In the genomic region with DNA sequence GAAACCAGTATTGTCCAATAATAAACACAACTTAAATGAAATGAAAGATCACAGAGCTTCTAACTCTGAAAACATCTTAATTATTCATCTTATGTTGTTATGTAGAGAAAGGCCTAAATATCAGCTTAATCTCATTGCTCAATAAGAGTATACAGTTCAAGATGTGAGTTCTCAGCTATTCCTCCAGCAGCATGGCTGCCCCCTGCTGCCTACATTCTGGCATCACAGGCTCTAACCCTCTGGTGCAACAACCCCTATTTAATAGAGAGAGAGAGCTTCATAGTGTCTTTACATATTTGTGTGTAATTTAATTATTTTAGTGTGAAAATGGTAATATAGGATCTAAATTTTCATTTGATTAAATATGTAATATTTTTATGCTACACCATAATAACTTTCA, we compare ENCODE assay signal across 10 mouse cellular contexts.
A peak's percentile ranks its signal among the peaks of the same experiment; 100 is the strongest.
DNase-seq lines count a peak whose midpoint lies in the region; ATAC-seq and TF ChIP-seq lines count a peak whose summit lies in the region.
"Had no signal": no experiment of that assay in that cellular context is flagged by ENCODE, and none has a peak within 500 bp of the region (broad histone marks: within the 10 kb centered on the region; RNA-seq: fewer than 3 reads in every experiment).

No protein-coding gene starts in this region.

- no peak overlapping the region for H3K9ac ChIP-seq in kidney, embryonic 14.5 days (ENCODE audit: low read depth, low read length)
- no peak overlapping the region for H3K9ac ChIP-seq in MEL (ENCODE audit: control insufficient read depth, low read depth, low read length, poor library complexity, severe bottlenecking)
- no peak overlapping the region for H3K9ac ChIP-seq in heart, embryonic 12.5 days

- peak; percentile 6 for DNase-seq in kidney, adult 2 months
- peak; percentile 64 for DNase-seq in 416B (ENCODE audit: low read depth)
- DNase-seq in MEL (ENCODE audit: low read depth, low spot score), result peak; percentile 3
- DNase-seq in embryo, embryonic 9.5 days (ENCODE audit: extremely low spot score), result peak; percentile 3
- no peak for DNase-seq in heart, postnatal 25 days (ENCODE audit: low spot score)
- no peak for DNase-seq in heart, adult 9 months (ENCODE audit: low spot score in 2 of 2)
- DNase-seq: thymus, adult 18-20 months had no signal

- intact Hi-C loops in heart, postnatal 25 days (cut with DNase I), result no loop called here

- no peaks in the 10 kb centered on the region for H3K9me3 ChIP-seq in kidney, embryonic 14.5 days (ENCODE audit: control insufficient read depth, low read length)
- H3K9me3 ChIP-seq in MEL (replicated peaks; ENCODE audit: insufficient read depth, low read length), result no peaks in the 10 kb centered on the region
- no peaks in the 10 kb centered on the region for H3K9me3 ChIP-seq in heart, embryonic 12.5 days (replicated peaks)

- H3K36me3 ChIP-seq in kidney, adult 2 months (ENCODE audit: control insufficient read depth, insufficient read depth, low read length), result no peaks in the 10 kb centered on the region
- no peaks in the 10 kb centered on the region for H3K36me3 ChIP-seq in kidney, embryonic 14.5 days (ENCODE audit: control insufficient read depth, insufficient read depth, low read length)
- no peaks in the 10 kb centered on the region for H3K36me3 ChIP-seq in MEL (ENCODE audit: control insufficient read depth in 1 of 2, insufficient read depth in 2 of 2, low read length in 2 of 2)
- H3K36me3 ChIP-seq in heart, embryonic 12.5 days, result no peaks in the 10 kb centered on the region

- no peak overlapping the region for H3K27ac ChIP-seq in kidney, adult 2 months (ENCODE audit: insufficient read depth, low read depth, low read length)
- H3K27ac ChIP-seq in kidney, embryonic 14.5 days (ENCODE audit: low read depth, low read length), result no peak overlapping the region
- no peak overlapping the region for H3K27ac ChIP-seq in MEL (ENCODE audit: control insufficient read depth, low read depth, low read length)
- no peak overlapping the region for H3K27ac ChIP-seq in heart, embryonic 12.5 days (ENCODE audit: poor library complexity, severe bottlenecking)
- H3K27ac ChIP-seq: macrophage had no signal

- no peak for TF ChIP-seq RAD21 in MEL (IDR thresholded peaks at IDR 0.05; ENCODE audit: low read depth, low read length)

- no peak overlapping the region for H3K4me3 ChIP-seq in kidney, adult 2 months (ENCODE audit: insufficient read depth, low read depth, low read length)
- no peak overlapping the region for H3K4me3 ChIP-seq in kidney, embryonic 14.5 days (ENCODE audit: low read length)
- no peak overlapping the region for H3K4me3 ChIP-seq in MEL (ENCODE audit: control insufficient read depth in 1 of 2, insufficient read depth in 1 of 2, low read depth in 2 of 2, low read length in 2 of 2)
- no peak overlapping the region for H3K4me3 ChIP-seq in heart, embryonic 12.5 days

- no peak for TF ChIP-seq EP300 in MEL (IDR thresholded peaks at IDR 0.05; ENCODE audit: low read depth in 1 of 2, low read length in 2 of 2)

- no peak for ATAC-seq in kidney, embryonic 14.5 days (ENCODE audit: low FRiP score, low TSS enrichment)
- no peak for ATAC-seq in heart, embryonic 12.5 days (ENCODE audit: insufficient number of reproducible peaks, low FRiP score)

- no peak overlapping the region for H3K4me2 ChIP-seq in kidney, embryonic 14.5 days (replicated peaks; ENCODE audit: low read depth, low read length)
- H3K4me2 ChIP-seq in heart, embryonic 12.5 days, result no peak overlapping the region

- no peaks in the 10 kb centered on the region for H3K79me2 ChIP-seq in MEL (ENCODE audit: control insufficient read depth, insufficient read depth, low read length, poor library complexity)

- no peaks in the 10 kb centered on the region for H3K4me1 ChIP-seq in kidney, adult 2 months (ENCODE audit: control insufficient read depth, insufficient read depth, low read length)
- no peaks in the 10 kb centered on the region for H3K4me1 ChIP-seq in kidney, embryonic 14.5 days (ENCODE audit: control insufficient read depth, insufficient read depth, low read length)
- no peaks in the 10 kb centered on the region for H3K4me1 ChIP-seq in MEL (ENCODE audit: control insufficient read depth in 1 of 2, insufficient read depth in 2 of 2, low read length in 2 of 2)
- H3K4me1 ChIP-seq in heart, embryonic 12.5 days (replicated peaks), result no peaks in the 10 kb centered on the region

- no peaks in the 10 kb centered on the region for H3K27me3 ChIP-seq in kidney, adult 2 months (replicated peaks; ENCODE audit: control insufficient read depth, insufficient read depth, low read length)
- H3K27me3 ChIP-seq in kidney, embryonic 14.5 days (ENCODE audit: control insufficient read depth, insufficient read depth, low read length), result no peaks in the 10 kb centered on the region
- H3K27me3 ChIP-seq in MEL (ENCODE audit: control insufficient read depth in 1 of 2, insufficient read depth in 2 of 2, low read length in 2 of 2), result no peaks in the 10 kb centered on the region
- no peaks in the 10 kb centered on the region for H3K27me3 ChIP-seq in heart, embryonic 12.5 days (replicated peaks)

- TF ChIP-seq POLR2A in kidney, adult 2 months (IDR thresholded peaks at IDR 0.05; ENCODE audit: low read depth, low read length), result no peak
- TF ChIP-seq POLR2A in MEL (IDR thresholded peaks at IDR 0.05; ENCODE audit: control insufficient read depth in 1 of 2, insufficient read depth in 1 of 2, low read depth in 1 of 2, low read length in 2 of 2, poor library complexity in 1 of 2), result no peak

- peak; percentile 41; the same call in 1 of the 2 replicates for TF ChIP-seq CTCF in kidney, adult 2 months (conservative IDR thresholded peaks at IDR 0.05; ENCODE audit: insufficient read depth, insufficient read length, low read depth, low read length)
- TF ChIP-seq CTCF in MEL (IDR thresholded peaks at IDR 0.05 in 2 of 3, conservative IDR thresholded peaks at IDR 0.05 in 1 of 3; ENCODE audit: control insufficient read depth in 1 of 3, insufficient read depth in 1 of 3, low read depth in 2 of 3, low read length in 3 of 3, poor library complexity in 1 of 3, severe bottlenecking in 1 of 3), result peak in 2 of 3 experiments; percentile 13 to 14; a peak in 1 of 6 replicates

TF ChIP-seq in MEL, 35 proteins besides CTCF, POLR2A, EP300 and RAD21:
- TF ChIP-seq SMC3 (IDR thresholded peaks at IDR 0.05; ENCODE audit: low read depth, low read length) (peak; percentile 18; the same call in 1 of the 2 replicates), MAZ (IDR thresholded peaks at IDR 0.05; ENCODE audit: low read depth, low read length) (no peak), ZC3H11A (IDR thresholded peaks at IDR 0.05; ENCODE audit: low read depth, low read length) (no peak)
TF ChIP-seq in MEL: peak in this region for 1.

Comparison
In these comparisons a context has a peak if more than half of its experiments do, and no peak if none do; other contexts are left out.
1. DNase-seq: peak in kidney, adult 2 months (single experiment), 416B (single experiment), MEL (single experiment) and embryo, embryonic 9.5 days (single experiment); none in heart, postnatal 25 days (single experiment) and heart, adult 9 months (0 of 2).